Mouse (Mus musculus) cerebellum, adult 11 months (tissue): ENCODE data around the gene Ppp1r9b.

Experiments used
- DNase-seq: peaks from one replicate; pipeline ENCODE4 v3.0.0; 2022

Gene Ppp1r9b

GRCm38 (mm10) chr11:95053062-95053461 lies 62.2 kb downstream of the Ppp1r9b start:
- no peak for DNase-seq
